Mouse (Mus musculus) adrenal gland, postnatal 4 days (tissue): ENCODE results near the gene Mri1. TPM values are rescaled to one million over a fixed set of nuclear protein-coding genes. Genes with fewer than 3 reads are reported as not detected.

Experiments
- DNase-seq, 2 experiments: peaks; one replicate each; pipeline ENCODE4 v3.0.0; 2021 to 2022; ENCODE audit warnings: low spot score in 2 of 2, mixed read lengths in 2 of 2
- microRNA-seq: library from miRNA; unstranded; fragments of <30 nt; microRNA quantifications from one replicate; pipeline ENCODE4 v1.2.0, GENCODE M21; 2021
- total RNA-seq, 2 experiments: library from RNA; stranded (reverse); gene quantifications; 2 replicates each; pipeline ENCODE4 v1.2.3; 2021

Mri1 gene
- total RNA-seq, 2 experiments from 2014 or later: 41.0 to 45.0 TPM

DNA sequence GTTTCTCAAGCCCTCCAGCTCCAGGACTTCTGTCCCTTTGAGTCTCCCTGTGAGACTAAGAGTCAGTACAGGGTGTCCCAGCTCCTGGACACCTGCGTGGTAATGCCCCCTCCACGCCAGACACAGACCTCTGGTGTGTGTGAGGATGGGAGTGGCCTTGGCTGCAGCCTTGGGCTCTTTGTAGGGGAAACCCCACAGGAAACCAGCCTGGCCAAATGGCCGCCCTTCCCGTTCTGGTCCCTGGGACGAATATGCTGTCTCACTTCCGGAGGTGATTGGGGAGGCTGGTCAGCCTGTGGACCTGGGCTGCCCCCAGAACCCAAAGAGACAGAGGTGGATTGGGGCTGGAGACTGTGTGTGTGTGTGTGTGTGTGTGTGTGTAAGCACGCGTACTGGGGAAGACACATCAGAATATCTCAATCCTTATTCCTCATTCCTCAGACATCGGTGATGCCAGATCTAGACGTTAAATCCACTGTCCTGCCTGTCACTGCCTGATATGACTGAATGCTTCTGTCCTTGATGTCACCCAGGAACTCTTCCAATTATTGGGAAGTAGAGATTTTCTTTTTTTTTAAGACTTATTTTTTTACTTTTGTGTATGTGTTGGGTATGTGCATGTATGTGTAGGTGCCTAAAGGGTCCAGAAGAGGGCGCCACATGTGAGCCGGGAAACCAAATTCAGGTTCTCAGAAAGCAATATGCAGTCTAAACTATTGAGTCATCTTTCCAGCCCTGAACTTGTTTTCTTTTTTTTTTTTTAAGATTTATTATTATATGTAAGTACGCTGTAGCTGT is 53.0 kb downstream of the Mri1 start:
- DNase-seq: peak; percentile 49 to 62

GRCm38 (mm10) chr8:84202938-84203917 is 53.9 kb downstream of the Mri1 start:
- DNase-seq: peak; percentile 52 to 70

GRCm38 (mm10) chr8:84202466-84202865 is 54.7 kb downstream of the Mri1 start:
- DNase-seq: no peak

DNA sequence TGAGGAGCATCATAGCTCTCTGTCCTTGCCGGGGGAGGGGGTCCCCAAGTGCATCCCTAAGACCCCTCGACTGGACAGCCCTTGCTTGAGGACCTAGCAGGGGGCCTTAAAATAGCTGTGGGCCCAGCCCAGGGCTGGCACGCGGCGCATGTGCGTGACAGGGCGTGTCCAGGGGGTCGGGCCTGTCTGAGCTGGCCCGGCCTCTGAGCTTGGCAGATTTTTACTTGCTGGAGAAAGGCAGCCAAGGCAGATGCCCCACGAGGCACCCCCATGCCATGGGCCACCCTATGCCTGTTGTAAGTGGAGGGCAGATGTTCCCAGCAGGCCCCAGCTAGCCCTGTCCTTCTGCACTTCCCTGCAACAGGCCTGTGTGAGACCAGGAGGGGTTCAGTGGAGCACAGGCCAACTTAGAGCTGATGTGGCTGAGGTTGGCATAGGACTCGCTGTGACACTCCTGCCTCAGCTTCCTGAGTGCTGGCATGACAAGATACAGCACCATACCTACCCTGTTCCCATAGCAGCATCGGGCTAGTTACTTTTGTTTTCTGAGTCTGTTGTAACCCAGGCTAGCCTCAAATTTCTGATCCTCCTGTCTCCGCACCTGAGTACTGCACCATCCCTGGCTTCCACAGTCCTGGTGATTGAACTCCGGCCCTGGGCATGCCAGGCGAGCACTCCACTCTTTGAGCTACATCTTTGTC is 55.4 kb downstream of the Mri1 start:
- no peak for DNase-seq

- DNase-seq: peak; percentile 62 to 66
These were observed 56.2 kb downstream of the Mri1 start for GRCm38 (mm10) chr8:84200652-84201544.

DNA sequence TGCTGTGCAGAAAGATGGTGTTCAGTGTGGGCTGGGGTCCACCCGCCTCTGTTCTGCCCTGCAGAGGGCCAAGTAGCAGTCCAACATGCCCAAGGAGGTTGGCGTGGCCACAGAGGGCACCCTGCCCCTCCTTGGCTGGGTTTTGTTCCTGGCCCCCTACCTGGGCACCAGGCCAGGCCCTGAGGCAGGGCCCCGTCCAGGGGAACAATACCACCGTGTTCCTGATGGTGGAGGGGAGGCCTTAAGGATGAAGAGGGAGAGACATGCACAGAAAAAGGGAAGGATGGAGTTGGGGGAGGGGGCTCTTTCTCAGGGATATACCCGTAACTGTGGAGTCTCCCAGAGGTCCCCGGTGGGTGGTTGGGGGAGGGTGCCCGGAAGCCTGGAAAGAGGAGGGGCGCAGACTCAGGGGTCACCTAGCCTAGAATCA is 57.0 kb downstream of the Mri1 start:
- DNase-seq: no peak

Small RNAs within 50 kb of the gene (microRNA-seq; reads per million reads assigned to microRNA genes)
- gene Mir23a (29,913 reads per million, percentile 98 among the genes with 10 or more reads in this experiment), gene Mir24-2 (not detected), gene Mir27a (612 reads per million, percentile 69 among the genes with 10 or more reads in this experiment), gene Mir3074-2 (not detected)

Other genes starting within 250 kb of the Mri1 start
- 1 to 10 TPM in 1 of 2 experiments, under 1 TPM in 1; 0.31 to 1.5 TPM for gene 2210011C24Rik, start 245.2 kb downstream of the Mri1 start, total RNA-seq
- gene Palm3, start 235.9 kb downstream of the Mri1 start, total RNA-seq: 1 to 10 TPM; 1.1 to 6.0 TPM
- 1 to 10 TPM; 2.6 to 3.8 TPM for gene Il27ra, start 214.7 kb downstream of the Mri1 start, total RNA-seq
- not detected for gene Rln3, start 212.3 kb downstream of the Mri1 start, total RNA-seq
- 1 to 10 TPM; 4.0 to 4.2 TPM for gene Gm10643, start 192.2 kb downstream of the Mri1 start, total RNA-seq
- 10 to 100 TPM; 17.0 to 18.6 TPM for gene Rfx1, start 190.5 kb downstream of the Mri1 start, total RNA-seq
- gene Dcaf15, start 152.6 kb downstream of the Mri1 start, total RNA-seq: 10 to 100 TPM; 29.3 to 32.0 TPM
- gene Podnl1, start 131.3 kb downstream of the Mri1 start, total RNA-seq: under 1 TPM; 0.98 to 0.99 TPM
- 10 to 100 TPM; 30.6 to 31.7 TPM for gene Cc2d1a, start 109.4 kb downstream of the Mri1 start, total RNA-seq
- gene 4930432K21Rik, start 109.3 kb downstream of the Mri1 start, total RNA-seq: 1 to 10 TPM; 1.2 TPM
- gene Nanos3, start 72.1 kb downstream of the Mri1 start, total RNA-seq: 1 to 10 TPM; 3.1 to 4.3 TPM
- 10 to 100 TPM; 35.8 to 37.6 TPM for gene Zswim4, start 20.3 kb downstream of the Mri1 start, total RNA-seq
- 100 to 1,000 TPM; 184 to 189 TPM for gene D8Ertd738e, start 7.6 kb downstream of the Mri1 start, total RNA-seq
- gene Ccdc130, start 13.1 kb upstream of the Mri1 start, total RNA-seq: 10 to 100 TPM; 20.8 to 22.4 TPM
- 10 to 100 TPM; 14.8 to 15.6 TPM for gene Cacna1a, start 131.1 kb upstream of the Mri1 start, total RNA-seq